Mouse (Mus musculus): ENCODE measurements around the gene Idua. TPM values are rescaled to one million over a fixed set of nuclear protein-coding genes. Genes with fewer than 3 reads are reported as not detected.

Gene Idua
- total and polyA plus RNA-seq, 3 experiments = 1.5 to 9.5 TPM; not detected in 1

DNA sequence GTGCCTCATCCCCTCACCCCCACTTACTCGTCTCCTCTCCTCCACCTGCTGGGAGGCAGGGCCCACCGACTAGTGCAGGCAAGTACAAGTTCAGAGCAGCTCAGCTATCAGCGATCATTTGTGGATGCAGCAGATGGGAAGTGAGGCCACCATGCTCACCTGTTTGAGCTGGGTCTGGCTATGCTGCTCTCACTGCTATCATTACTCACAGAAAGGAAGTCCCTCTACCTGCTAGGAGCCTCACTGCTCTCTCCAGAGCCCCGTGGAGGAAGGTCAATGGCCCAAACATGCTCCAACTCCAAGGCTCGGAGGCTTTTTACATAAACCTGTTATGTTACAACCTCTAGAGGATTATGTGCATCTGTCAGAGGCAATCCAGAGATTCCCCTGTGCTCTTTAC lies 2.7 kb upstream of the Idua start:
- Histone ChIP-seq H3K27me3 (ENCODE audit: control insufficient read depth in 1 of 2, insufficient read depth in 2 of 2, low read length in 2 of 2) (no peaks in the 10 kb centered on the region), H3K9me3 (replicated peaks; ENCODE audit: insufficient read depth, low read length) (no peaks in the 10 kb centered on the region), H3K4me1 (ENCODE audit: control insufficient read depth in 1 of 2, insufficient read depth in 2 of 2, low read length in 2 of 2) (peaks cover 4 to 14% of the 10 kb centered on the region in 2 experiments), H3K27ac (ENCODE audit: control insufficient read depth, low read depth, low read length) (no peak overlapping the region), H3K9ac (ENCODE audit: control insufficient read depth, low read depth, low read length, poor library complexity, severe bottlenecking) (no peak overlapping the region), H3K36me3 (ENCODE audit: control insufficient read depth in 1 of 2, insufficient read depth in 2 of 2, low read length in 2 of 2) (peaks cover 2% of the 10 kb centered on the region in 2 experiments; a peak in 2 of 4 replicates), H3K4me3 (ENCODE audit: control insufficient read depth in 1 of 2, insufficient read depth in 1 of 2, low read depth in 2 of 2, low read length in 2 of 2) (no peak overlapping the region), H3K79me2 (ENCODE audit: control insufficient read depth, insufficient read depth, low read length, poor library complexity) (peaks cover 13% of the 10 kb centered on the region)
- DNase-seq (ENCODE audit: low read depth, low spot score) = no peak
- TF ChIP-seq USF2 (IDR thresholded peaks at IDR 0.05; ENCODE audit: borderline replicate concordance in 1 of 2, insufficient read depth in 1 of 2, low read depth in 1 of 2, low read length in 2 of 2) (no peak), RAD21 (IDR thresholded peaks at IDR 0.05; ENCODE audit: low read depth, low read length) (no peak), POLR2A (IDR thresholded peaks at IDR 0.05; ENCODE audit: control insufficient read depth in 1 of 2, insufficient read depth in 1 of 2, low read depth in 1 of 2, low read length in 2 of 2, poor library complexity in 1 of 2) (no peak), CHD1 (IDR thresholded peaks at IDR 0.05; ENCODE audit: low read depth, low read length) (no peak), E2F4 (IDR thresholded peaks at IDR 0.05; ENCODE audit: borderline replicate concordance, low read depth, low read length) (no peak), MYB (IDR thresholded peaks at IDR 0.05; ENCODE audit: low read depth, low read length) (no peak), MEF2A (IDR thresholded peaks at IDR 0.05; ENCODE audit: extremely low read depth, insufficient replicate concordance, low read depth, low read length, poor library complexity, severe bottlenecking) (no peak), RCOR1 (IDR thresholded peaks at IDR 0.05; ENCODE audit: low read depth, low read length) (no peak), KAT2A (conservative IDR thresholded peaks at IDR 0.05; ENCODE audit: low read depth, low read length) (no peak), ZC3H11A (IDR thresholded peaks at IDR 0.05; ENCODE audit: low read depth, low read length) (no peak), CTCF (IDR thresholded peaks at IDR 0.05 in 2 of 3, conservative IDR thresholded peaks at IDR 0.05 in 1 of 3; ENCODE audit: control insufficient read depth in 1 of 3, insufficient read depth in 1 of 3, low read depth in 2 of 3, low read length in 3 of 3, poor library complexity in 1 of 3, severe bottlenecking in 1 of 3) (no peak), POLR2AphosphoS2 (IDR thresholded peaks at IDR 0.05; ENCODE audit: low read length) (no peak), ZNF384 (IDR thresholded peaks at IDR 0.05; ENCODE audit: low read depth, low read length) (no peak), EP300 (IDR thresholded peaks at IDR 0.05; ENCODE audit: low read depth in 1 of 2, low read length in 2 of 2) (no peak), GATA1 (IDR thresholded peaks at IDR 0.05; ENCODE audit: low read depth, low read length) (no peak)

DNA sequence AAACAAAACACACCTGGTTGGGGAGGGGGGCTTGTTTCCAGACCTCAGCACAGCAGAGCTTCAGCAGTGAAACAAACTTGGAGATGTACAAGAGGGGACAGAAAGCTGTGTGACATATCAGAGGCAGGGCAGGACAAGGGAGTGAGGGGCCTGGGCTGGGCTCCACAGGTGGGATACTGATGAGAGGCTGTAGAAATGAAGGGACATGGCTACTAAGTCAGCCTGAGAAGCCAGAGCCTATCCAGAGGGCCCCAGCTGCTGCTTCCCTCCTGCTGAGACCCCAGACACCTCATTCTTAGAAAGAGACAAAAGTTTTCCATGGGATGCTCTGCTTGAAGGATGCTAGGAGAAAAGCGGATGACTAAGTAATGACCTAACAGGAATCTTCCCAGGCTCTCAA lies 1.5 kb upstream of the Idua start:
- H3K9me3 ChIP-seq (replicated peaks; ENCODE audit: insufficient read depth, low read length) = no peaks in the 10 kb centered on the region
- H3K4me3 ChIP-seq (ENCODE audit: control insufficient read depth in 1 of 2, insufficient read depth in 1 of 2, low read depth in 2 of 2, low read length in 2 of 2) = no peak overlapping the region
- no peak overlapping the region for H3K9ac ChIP-seq (ENCODE audit: control insufficient read depth, low read depth, low read length, poor library complexity, severe bottlenecking)
- no peaks in the 10 kb centered on the region for H3K27me3 ChIP-seq (ENCODE audit: control insufficient read depth in 1 of 2, insufficient read depth in 2 of 2, low read length in 2 of 2)
- peaks cover 4 to 14% of the 10 kb centered on the region in 2 experiments for H3K4me1 ChIP-seq (ENCODE audit: control insufficient read depth in 1 of 2, insufficient read depth in 2 of 2, low read length in 2 of 2)
- H3K27ac ChIP-seq (ENCODE audit: control insufficient read depth, low read depth, low read length) = no peak overlapping the region
- H3K36me3 ChIP-seq (ENCODE audit: control insufficient read depth in 1 of 2, insufficient read depth in 2 of 2, low read length in 2 of 2) = peaks cover 0 to 2% of the 10 kb centered on the region in 2 experiments; a peak in 2 of 4 replicates
- TF ChIP-seq MYB (IDR thresholded peaks at IDR 0.05; ENCODE audit: low read depth, low read length) (no peak), ZC3H11A (IDR thresholded peaks at IDR 0.05; ENCODE audit: low read depth, low read length) (no peak), EP300 (IDR thresholded peaks at IDR 0.05; ENCODE audit: low read depth in 1 of 2, low read length in 2 of 2) (no peak), NELFE (IDR thresholded peaks at IDR 0.05; ENCODE audit: low read depth, low read length) (no peak), UBTF (IDR thresholded peaks at IDR 0.05; ENCODE audit: borderline replicate concordance, insufficient read depth, low read depth, low read length) (no peak), POLR2AphosphoS2 (IDR thresholded peaks at IDR 0.05; ENCODE audit: low read length) (no peak), CHD1 (IDR thresholded peaks at IDR 0.05; ENCODE audit: low read depth, low read length) (no peak), KAT2A (conservative IDR thresholded peaks at IDR 0.05; ENCODE audit: low read depth, low read length) (no peak), ZKSCAN1 (IDR thresholded peaks at IDR 0.05; ENCODE audit: low read depth, low read length) (no peak), GATA1 (IDR thresholded peaks at IDR 0.05; ENCODE audit: low read depth, low read length) (no peak)
- no peak for DNase-seq (ENCODE audit: low read depth, low spot score)
- H3K79me2 ChIP-seq (ENCODE audit: control insufficient read depth, insufficient read depth, low read length, poor library complexity) = peaks cover 13% of the 10 kb centered on the region

All from MEL (cell line).